Mouse (Mus musculus) testis, adult 2 months (tissue): ENCODE measurements around the gene Magi1.

Source experiments
- CTCF ChIP-seq: fragments of 200-500 bp; IDR thresholded peaks from 2 replicates; pipeline ENCODE4 v1.5.1; 2012; ENCODE audit warnings: low read depth, mild to moderate bottlenecking, inconsistent platforms, low read length, moderate library complexity; ENCODE audit not compliant: control insufficient read depth, insufficient read depth, insufficient replicate concordance
- POLR2A ChIP-seq: fragments of 200-500 bp; IDR thresholded peaks from 2 replicates; pipeline ENCODE4 v1.6.1; 2012; ENCODE audit warnings: low read depth, mild to moderate bottlenecking, inconsistent platforms, low read length, moderate library complexity; ENCODE audit not compliant: control insufficient read depth

DNA sequence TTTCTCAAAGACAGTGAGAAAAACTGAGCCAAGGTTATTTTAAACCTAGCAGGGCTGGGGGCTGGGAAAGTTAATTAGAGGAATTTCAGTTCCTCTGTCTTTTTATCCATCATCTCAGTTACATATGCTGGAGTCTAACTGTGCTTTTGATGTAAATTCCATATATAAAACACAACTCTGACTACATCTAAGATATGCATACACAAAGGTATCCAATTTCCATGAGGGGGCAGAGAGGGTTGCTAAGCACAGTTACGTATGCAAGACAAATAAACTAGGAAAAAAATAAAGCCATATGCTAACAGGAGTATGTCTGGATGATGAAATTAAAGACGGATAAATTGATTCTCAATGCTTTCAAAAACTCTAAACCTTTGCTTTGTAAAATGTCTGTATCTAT lies 315.0 kb downstream of the Magi1 start:
- TF ChIP-seq CTCF = no peak
- TF ChIP-seq POLR2A = no peak
